Mouse (Mus musculus) myocyte (in vitro differentiated cells): Measurements from ENCODE around the gene Rap1b. TPM values are rescaled to one million over a fixed set of nuclear protein-coding genes. Genes with fewer than 3 reads are reported as not detected.

Source experiments
- H3K27me3 ChIP-seq: one replicate; pipeline ENCODE4 v1.6.1; 2011; ENCODE audit not compliant: control insufficient read depth, insufficient read depth, insufficient read length
- H3K36me3 ChIP-seq: one replicate; pipeline ENCODE4 v1.6.1; 2011; ENCODE audit not compliant: control insufficient read depth, insufficient read depth
- H3K4me2 ChIP-seq: one replicate; pipeline ENCODE4 v1.6.1; 2011; ENCODE audit warnings: low read depth, control low read depth
- H3K4me3 ChIP-seq: one replicate; pipeline ENCODE4 v1.5.1; 2011; ENCODE audit warnings: mild to moderate bottlenecking, control low read depth, moderate library complexity
- H3K79me2 ChIP-seq: one replicate; pipeline ENCODE4 v1.6.1; 2011; ENCODE audit not compliant: control insufficient read depth, insufficient read depth
- H3ac ChIP-seq: one replicate; pipeline ENCODE4 v1.6.1; 2011; ENCODE audit not compliant: control insufficient read depth, insufficient read length
- CEBPB ChIP-seq: IDR thresholded peaks from 2 replicates; pipeline ENCODE4 v1.6.1; 2011; ENCODE audit warnings: mild to moderate bottlenecking, moderate library complexity; ENCODE audit not compliant: poor library complexity, insufficient read depth, severe bottlenecking
- E2F4 ChIP-seq: IDR thresholded peaks from one replicate; pipeline ENCODE4 v1.6.1; 2011; ENCODE audit warnings: mild to moderate bottlenecking, control low read depth, moderate library complexity; ENCODE audit not compliant: insufficient read depth
- MAX ChIP-seq: IDR thresholded peaks from one replicate; pipeline ENCODE4 v1.6.1; 2011; ENCODE audit warnings: low read depth, mild to moderate bottlenecking, control low read depth
- MYOD1 ChIP-seq, 3 experiments: IDR thresholded peaks; one replicate each; pipeline ENCODE4 v1.6.1; 2011; ENCODE audit warnings: control low read depth in 2 of 3, low read depth in 2 of 3, mild to moderate bottlenecking in 2 of 3, moderate library complexity in 1 of 3; ENCODE audit not compliant: insufficient read length in 2 of 3, control insufficient read depth in 1 of 3
- MYOG ChIP-seq, 3 experiments: IDR thresholded peaks; one replicate each; pipeline ENCODE4 v1.6.1; 2011; ENCODE audit warnings: control low read depth in 2 of 3, low read depth in 2 of 3, mild to moderate bottlenecking in 2 of 3; ENCODE audit not compliant: insufficient read length in 2 of 3, control insufficient read depth in 1 of 3, insufficient read depth in 1 of 3
- SRF ChIP-seq: IDR thresholded peaks from one replicate; pipeline ENCODE4 v1.6.1; 2011; ENCODE audit warnings: low read depth; ENCODE audit not compliant: control insufficient read depth, insufficient read length
- TCF12 ChIP-seq: IDR thresholded peaks from one replicate; pipeline ENCODE4 v1.6.1; 2011; ENCODE audit warnings: mild to moderate bottlenecking, control low read depth; ENCODE audit not compliant: poor library complexity, insufficient read depth, severe bottlenecking
- polyA plus RNA-seq: library from polyadenylated mRNA; unstranded; fragments of >200 nt; fragmentation: generic; extraction: Trizol; gene quantifications from one replicate; pipeline ENCODE4 v1.2.1, GENCODE M21; 2012; ENCODE audit warnings: missing spikeins

Rap1b gene
- polyA plus RNA-seq, 1 experiment, result 62.3 TPM

- TF ChIP-seq MYOD1 (IDR thresholded peaks at IDR 0.05; ENCODE audit: control insufficient read depth in 1 of 3, insufficient read length in 2 of 3, low read depth in 2 of 3) (no peak), E2F4 (no peak), SRF (no peak), MYOG (IDR thresholded peaks at IDR 0.05; ENCODE audit: control insufficient read depth in 1 of 3, insufficient read depth in 1 of 3, insufficient read length in 2 of 3, low read depth in 2 of 3) (no peak), TCF12 (no peak), MAX (no peak), CEBPB (no peak)
- no peak overlapping the region for H3K4me3 ChIP-seq
- no peaks in the 10 kb centered on the region for H3K79me2 ChIP-seq
- no peaks in the 10 kb centered on the region for H3K27me3 ChIP-seq
- H3ac ChIP-seq, result no peak overlapping the region
- peaks cover 65% of the 10 kb centered on the region for H3K36me3 ChIP-seq
- H3K4me2 ChIP-seq, result no peak overlapping the region
Measured at GRCm38 (mm10) chr10:117764598-117764997, 81.2 kb downstream of the Rap1b start.

Other genes starting within 250 kb of the Rap1b start
- gene Cpm, start 216.5 kb downstream of the Rap1b start, polyA plus RNA-seq, result 0.07 TPM
- 23.2 TPM for gene Mdm2, start 135.3 kb downstream of the Rap1b start, polyA plus RNA-seq
- gene Slc35e3, start 99.7 kb downstream of the Rap1b start, polyA plus RNA-seq, result 9.2 TPM
- gene Nup107, start 53.3 kb downstream of the Rap1b start, polyA plus RNA-seq, result 16.8 TPM